Mouse (Mus musculus) left cerebral cortex, adult 2 months (tissue): Measurements from ENCODE around the gene Stpg3. TPM values are rescaled to one million over a fixed set of nuclear protein-coding genes. Genes with fewer than 3 reads are reported as not detected.

Experiments used
- DNase-seq, 2 experiments: peaks; one replicate each; pipeline ENCODE4 v3.0.0; 2021 to 2022; ENCODE audit warnings: low spot score in 2 of 2, mixed read lengths in 1 of 2; ENCODE audit errors: extremely low spot score in 1 of 2
- H3K27ac ChIP-seq: fragments of 200-600 bp; 2 replicates; pipeline ENCODE4 v1.8.1; 2022
- H3K4me3 ChIP-seq: fragments of 200-600 bp; 2 replicates; pipeline ENCODE4 v1.8.1; 2022
- CTCF ChIP-seq: fragments of 200-600 bp; IDR thresholded peaks from 2 replicates; pipeline ENCODE4 v1.8.1; 2022; ENCODE audit warnings: antibody characterized with exemption, mild to moderate bottlenecking, moderate library complexity
- intact Hi-C: fragments of 180-260 bp; cut with DNase I; formaldehyde crosslinking; loops from one replicate; pipeline ENCODE4 v1.15.1; 2025
- total RNA-seq, 2 experiments: library from RNA; stranded (reverse); gene quantifications; 2 replicates each; pipeline ENCODE4 v1.2.3; 2021

Gene Stpg3
- total RNA-seq, 2 experiments from 2014 or later: not detected

- intact Hi-C loops: no loop called here
- no peak for DNase-seq
- Histone ChIP-seq H3K4me3 (no peak overlapping the region), H3K27ac (no peak overlapping the region)
- no peak for TF ChIP-seq CTCF
These were observed 20.2 kb upstream of the Stpg3 start for GRCm38 (mm10) chr2:25234551-25235220.

GRCm38 (mm10) chr2:25234050-25234449 lies 19.6 kb upstream of the Stpg3 start, which contains the start of gene Slc34a3:
Gene Slc34a3 (minus strand): TSS chr2:25234364.
- H3K27ac ChIP-seq: no peak within 1 kb of the TSS
- intact Hi-C loops: no loop called here

GRCm38 (mm10) chr2:25233421-25233820 lies 19.0 kb upstream of the Stpg3 start:
- no peak for DNase-seq
- intact Hi-C loops: no loop called here
- no peak overlapping the region for H3K27ac ChIP-seq
- H3K4me3 ChIP-seq: no peak overlapping the region
- TF ChIP-seq CTCF: no peak

More at GRCm38 (mm10) chr2:25234050-25234449, 19.6 kb upstream of the Stpg3 start, which contains the start of gene Slc34a3:
- no peak for TF ChIP-seq CTCF
- H3K4me3 ChIP-seq: no peak within 1 kb of the TSS
- DNase-seq: no peak

GRCm38 (mm10) chr2:25231038-25231437 lies 16.6 kb upstream of the Stpg3 start:
- no peak overlapping the region for H3K27ac ChIP-seq
- intact Hi-C loops: no loop called here
- H3K4me3 ChIP-seq: no peak overlapping the region
- no peak for DNase-seq
- no peak for TF ChIP-seq CTCF

GRCm38 (mm10) chr2:25230581-25230980 lies 16.1 kb upstream of the Stpg3 start:
- intact Hi-C loops: no loop called here
- H3K4me3 ChIP-seq: no peak overlapping the region
- no peak for TF ChIP-seq CTCF

GRCm38 (mm10) chr2:25229582-25229981 lies 15.1 kb upstream of the Stpg3 start:
- no peak overlapping the region for H3K4me3 ChIP-seq
- intact Hi-C loops: loop anchor here (2.0 kb wide), 3 partner anchors 23 to 37 kb away; partner anchors contain the start of gene Tprn
- no peak for TF ChIP-seq CTCF
- no peak for DNase-seq
- no peak overlapping the region for H3K27ac ChIP-seq

More at GRCm38 (mm10) chr2:25230581-25230980, 16.1 kb upstream of the Stpg3 start:
- no peak for DNase-seq
- no peak overlapping the region for H3K27ac ChIP-seq

GRCm38 (mm10) chr2:25228995-25229530 lies 14.6 kb upstream of the Stpg3 start:
- no peak for DNase-seq
- peak overlapping the region; percentile 82 for H3K27ac ChIP-seq
- intact Hi-C loops: loop anchor here (2.0 kb wide), 3 partner anchors 24 to 36 kb away; partner anchors contain the start of gene Tprn
- TF ChIP-seq CTCF: no peak
- no peak overlapping the region; the same call in 1 of the 2 replicates for H3K4me3 ChIP-seq

GRCm38 (mm10) chr2:25228431-25228889 lies 14.0 kb upstream of the Stpg3 start:
- peak; percentile 73 for TF ChIP-seq CTCF
- H3K27ac ChIP-seq: peak overlapping the region; percentile 82
- H3K4me3 ChIP-seq: peak overlapping the region; percentile 32
- intact Hi-C loops: loop anchor here (2.0 kb wide), 3 partner anchors 24 to 36 kb away; partner anchors contain the start of gene Tprn
- peak; percentile 77 to 82 for DNase-seq

- no peak for TF ChIP-seq CTCF
- peak overlapping the region; percentile 73 for H3K27ac ChIP-seq
- no peak for DNase-seq
- intact Hi-C loops: no loop called here
- H3K4me3 ChIP-seq: no peak overlapping the region
These were observed 13.0 kb upstream of the Stpg3 start for GRCm38 (mm10) chr2:25227406-25227805.

- no peak for TF ChIP-seq CTCF
- peak in 1 of 2 experiments; percentile 51 for DNase-seq
- Histone ChIP-seq H3K27ac (peak overlapping the region; percentile 73), H3K4me3 (no peak overlapping the region)
- intact Hi-C loops: no loop called here
These were observed 12.4 kb upstream of the Stpg3 start for GRCm38 (mm10) chr2:25226864-25227263.

- no peak overlapping the region for H3K4me3 ChIP-seq
- intact Hi-C loops: loop anchor here (2.0 kb wide), 1 partner anchor 15 kb away; the partner anchor contains the start of gene Nelfb
These were observed 11.5 kb upstream of the Stpg3 start for GRCm38 (mm10) chr2:25225811-25226379.

More at GRCm38 (mm10) chr2:25225811-25226379, 11.5 kb upstream of the Stpg3 start:
- no peak for DNase-seq
- peak overlapping the region; percentile 87 for H3K27ac ChIP-seq
- TF ChIP-seq CTCF: no peak
